Mouse (Mus musculus): ENCODE measurements around the gene Rgl2. TPM values are rescaled to one million over a fixed set of nuclear protein-coding genes. Genes with fewer than 3 reads are reported as not detected.

The Rgl2 gene
- polyA plus RNA-seq, 1 experiment from 2014 or later: 58.5 TPM

GRCm38 (mm10) chr17:33909869-33910250 lies 19.5 kb upstream of the Rgl2 start:
- Histone ChIP-seq H3K27me3 (no peaks in the 10 kb centered on the region), H3K9ac (peak overlapping the region; percentile 83), H3K36me3 (peaks cover 34% of the 10 kb centered on the region), H3K27ac (peak overlapping the region; percentile 94), H3K4me1 (peaks cover 40% of the 10 kb centered on the region), H3K4me3 (peak overlapping the region; percentile 93), H3K9me3 (no peaks in the 10 kb centered on the region), H3K4me2 (peak overlapping the region; percentile 96)
- under 1% methylated on average over 14 of the region's 14 CpGs for WGBS
- no peak for ATAC-seq (ENCODE audit: insufficient number of reproducible peaks, low FRiP score, low TSS enrichment, low read depth)

GRCm38 (mm10) chr17:33910346-33911051 lies 18.8 kb upstream of the Rgl2 start:
- ATAC-seq (ENCODE audit: insufficient number of reproducible peaks, low FRiP score, low TSS enrichment, low read depth): no peak
- Histone ChIP-seq H3K27me3 (no peaks in the 10 kb centered on the region), H3K9me3 (no peaks in the 10 kb centered on the region), H3K4me2 (peak overlapping the region; percentile 96), H3K4me3 (peak overlapping the region; percentile 93), H3K36me3 (peaks cover 38% of the 10 kb centered on the region), H3K4me1 (peaks cover 47% of the 10 kb centered on the region), H3K9ac (peak overlapping the region; percentile 83; the same call in 1 of the 2 replicates), H3K27ac (peak overlapping the region; percentile 94)
- WGBS: 42% methylated on average over 11 of the region's 11 CpGs

GRCm38 (mm10) chr17:33911052-33911812 lies 18.1 kb upstream of the Rgl2 start:
- Histone ChIP-seq H3K36me3 (peaks cover 38% of the 10 kb centered on the region), H3K4me3 (no peak overlapping the region), H3K27me3 (no peaks in the 10 kb centered on the region), H3K27ac (no peak overlapping the region), H3K4me1 (peaks cover 49% of the 10 kb centered on the region), H3K9ac (no peak overlapping the region), H3K4me2 (no peak overlapping the region), H3K9me3 (no peaks in the 10 kb centered on the region)
- 93% methylated on average over 31 of the region's 31 CpGs for WGBS
- no peak for ATAC-seq (ENCODE audit: insufficient number of reproducible peaks, low FRiP score, low TSS enrichment, low read depth)

- ATAC-seq (ENCODE audit: insufficient number of reproducible peaks, low FRiP score, low TSS enrichment, low read depth): no peak
- peaks cover 38% of the 10 kb centered on the region for H3K36me3 ChIP-seq
- peaks cover 55% of the 10 kb centered on the region for H3K4me1 ChIP-seq
- no peaks in the 10 kb centered on the region for H3K27me3 ChIP-seq
- H3K9ac ChIP-seq: no peak overlapping the region
- no peak overlapping the region for H3K4me2 ChIP-seq
- no peak overlapping the region for H3K27ac ChIP-seq
- WGBS: 86% methylated on average over 28 of the region's 28 CpGs
- H3K9me3 ChIP-seq: no peaks in the 10 kb centered on the region
- no peak overlapping the region for H3K4me3 ChIP-seq
Measured at GRCm38 (mm10) chr17:33911813-33912414, 17.4 kb upstream of the Rgl2 start.

- Histone ChIP-seq H3K27ac (no peak overlapping the region), H3K4me1 (peaks cover 62% of the 10 kb centered on the region), H3K4me3 (no peak overlapping the region), H3K36me3 (peaks cover 48% of the 10 kb centered on the region), H3K27me3 (no peaks in the 10 kb centered on the region), H3K9ac (no peak overlapping the region), H3K4me2 (no peak overlapping the region), H3K9me3 (no peaks in the 10 kb centered on the region)
- 88% methylated on average over 10 of the region's 10 CpGs for WGBS
- ATAC-seq (ENCODE audit: insufficient number of reproducible peaks, low FRiP score, low TSS enrichment, low read depth): no peak
Measured at GRCm38 (mm10) chr17:33913264-33913663, 16.1 kb upstream of the Rgl2 start.

- WGBS: 90% methylated on average over 8 of the region's 8 CpGs
- no peak overlapping the region for H3K4me2 ChIP-seq
- no peak overlapping the region for H3K4me3 ChIP-seq
- no peak overlapping the region for H3K27ac ChIP-seq
- H3K9me3 ChIP-seq: no peaks in the 10 kb centered on the region
- peaks cover 64% of the 10 kb centered on the region for H3K4me1 ChIP-seq
- H3K9ac ChIP-seq: peak overlapping the region; percentile 14; the same call in 1 of the 2 replicates
- peaks cover 48% of the 10 kb centered on the region for H3K36me3 ChIP-seq
- ATAC-seq (ENCODE audit: insufficient number of reproducible peaks, low FRiP score, low TSS enrichment, low read depth): no peak
- H3K27me3 ChIP-seq: no peaks in the 10 kb centered on the region
Measured at GRCm38 (mm10) chr17:33913905-33914304, 15.4 kb upstream of the Rgl2 start.

- Histone ChIP-seq H3K9ac (no peak overlapping the region), H3K4me3 (0 out of 2 replicates have a peak overlapping the region, but pooled peaks have one; percentile 53), H3K27ac (peak overlapping the region; percentile 88; the same call in 1 of the 2 replicates), H3K27me3 (no peaks in the 10 kb centered on the region), H3K9me3 (no peaks in the 10 kb centered on the region), H3K4me2 (peak overlapping the region; percentile 67; the same call in 1 of the 2 replicates), H3K4me1 (peaks cover 72% of the 10 kb centered on the region), H3K36me3 (peaks cover 48% of the 10 kb centered on the region)
- ATAC-seq (ENCODE audit: insufficient number of reproducible peaks, low FRiP score, low TSS enrichment, low read depth): no peak
- 71% methylated on average over 13 of the region's 13 CpGs for WGBS
Measured at GRCm38 (mm10) chr17:33914969-33915391, 14.4 kb upstream of the Rgl2 start.

- H3K36me3 ChIP-seq: peaks cover 48% of the 10 kb centered on the region
- peak within 1 kb of the TSS; percentile 53 for H3K4me3 ChIP-seq
- H3K9me3 ChIP-seq: no peaks in the 10 kb centered on the region
- WGBS: under 1% methylated on average over 29 of the region's 34 CpGs
- peaks cover 71% of the 10 kb centered on the region for H3K4me1 ChIP-seq
- peak within 1 kb of the TSS; percentile 88 for H3K27ac ChIP-seq
- peak; percentile 93 for ATAC-seq (ENCODE audit: insufficient number of reproducible peaks, low FRiP score, low TSS enrichment, low read depth)
- H3K9ac ChIP-seq: peak within 1 kb of the TSS; percentile 33; the same call in 1 of the 2 replicates
- H3K4me2 ChIP-seq: peak within 1 kb of the TSS; percentile 67
- H3K27me3 ChIP-seq: no peaks in the 10 kb centered on the region
Measured at GRCm38 (mm10) chr17:33915671-33916250, 13.6 kb upstream of the Rgl2 start, which contains the start of the genes Tapbp and Zbtb22. Tapbp (plus strand) TSS chr17:33915899. Zbtb22 (plus strand) TSS chr17:33915904.

GRCm38 (mm10) chr17:33916294-33916693 lies 13.0 kb upstream of the Rgl2 start:
- Histone ChIP-seq H3K27ac (peak overlapping the region; percentile 88), H3K36me3 (peaks cover 45% of the 10 kb centered on the region)

GRCm38 (mm10) chr17:33916847-33917655 lies 12.3 kb upstream of the Rgl2 start:
- peak overlapping the region; percentile 53 for H3K4me3 ChIP-seq
- no peak overlapping the region; the same call in 1 of the 2 replicates for H3K27ac ChIP-seq
- no peak for ATAC-seq (ENCODE audit: insufficient number of reproducible peaks, low FRiP score, low TSS enrichment, low read depth)
- no peaks in the 10 kb centered on the region for H3K27me3 ChIP-seq
- no peak overlapping the region for H3K9ac ChIP-seq
- no peaks in the 10 kb centered on the region for H3K9me3 ChIP-seq
- peak overlapping the region; percentile 67 for H3K4me2 ChIP-seq
- peaks cover 65% of the 10 kb centered on the region for H3K4me1 ChIP-seq
- H3K36me3 ChIP-seq: peaks cover 38% of the 10 kb centered on the region
- WGBS: 73% methylated on average over 31 of the region's 31 CpGs

More at GRCm38 (mm10) chr17:33916294-33916693, 13.0 kb upstream of the Rgl2 start:
- peak overlapping the region; percentile 67 for H3K4me2 ChIP-seq
- peak overlapping the region; percentile 33; the same call in 1 of the 2 replicates for H3K9ac ChIP-seq
- H3K9me3 ChIP-seq: no peaks in the 10 kb centered on the region
- peaks cover 72% of the 10 kb centered on the region for H3K4me1 ChIP-seq
- 3% methylated on average over 16 of the region's 20 CpGs for WGBS
- no peaks in the 10 kb centered on the region for H3K27me3 ChIP-seq
- peak overlapping the region; percentile 53 for H3K4me3 ChIP-seq
- ATAC-seq (ENCODE audit: insufficient number of reproducible peaks, low FRiP score, low TSS enrichment, low read depth): peak; percentile 16

Data from limb, embryonic 15.5 days (tissue).